Mouse (Mus musculus): Measurements from ENCODE around the gene Zdhhc5.

Gene Zdhhc5

GRCm38 (mm10) chr2:84714811-84715561, at the start of gene Zdhhc5:
Gene Zdhhc5, minus strand, starts transcription at chr2:84715180.
- in situ Hi-C loops (cut with MboI, MseI) = loop anchor here (5.0 kb wide), 1 partner anchor 38 kb away; the partner anchor contains the start of genes Gm28635, Med19 and Tmx2

DNA sequence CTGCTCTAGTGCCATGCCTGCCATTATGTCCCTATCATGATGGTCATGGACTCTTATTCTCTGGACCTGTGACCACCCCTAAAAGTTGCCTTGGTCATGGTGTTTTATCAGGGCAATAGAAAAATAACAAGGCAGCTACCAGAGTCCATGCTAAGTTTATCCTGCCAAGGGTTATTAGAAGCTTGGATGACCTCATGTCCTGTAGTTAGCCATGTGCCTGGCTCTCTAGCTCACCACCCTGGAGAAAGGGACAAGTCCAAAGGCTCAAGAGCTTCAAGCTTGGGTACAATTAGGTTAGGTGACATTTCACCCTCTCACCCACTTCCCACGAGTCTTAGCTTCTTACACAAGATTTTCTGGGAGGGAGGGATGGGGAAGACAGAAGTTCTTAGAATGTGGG, 47.8 kb upstream of the Zdhhc5 start:
- in situ Hi-C loops (cut with MboI, MseI) = no loop called here

DNA sequence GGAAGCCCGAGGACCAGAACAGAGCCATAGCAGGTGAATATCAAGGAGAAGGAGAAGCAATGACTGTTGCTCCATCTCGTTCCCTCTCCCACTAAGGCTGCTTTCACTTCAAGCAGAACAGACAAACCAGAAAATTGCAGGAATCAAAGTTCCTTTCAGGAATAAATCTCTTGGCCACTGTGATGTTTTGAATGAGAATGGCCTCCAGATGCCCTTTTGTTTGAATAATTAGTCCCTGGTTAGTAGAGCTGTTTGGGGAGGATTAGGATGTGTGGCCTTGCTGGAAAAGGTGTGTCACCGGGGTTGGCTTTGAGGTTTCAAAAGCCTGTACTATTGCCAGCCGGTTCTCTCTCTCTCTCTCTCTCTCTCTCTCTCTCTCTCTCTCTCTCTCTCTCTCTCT, 47.3 kb upstream of the Zdhhc5 start:
- in situ Hi-C loops (cut with MboI, MseI) = no loop called here

DNA sequence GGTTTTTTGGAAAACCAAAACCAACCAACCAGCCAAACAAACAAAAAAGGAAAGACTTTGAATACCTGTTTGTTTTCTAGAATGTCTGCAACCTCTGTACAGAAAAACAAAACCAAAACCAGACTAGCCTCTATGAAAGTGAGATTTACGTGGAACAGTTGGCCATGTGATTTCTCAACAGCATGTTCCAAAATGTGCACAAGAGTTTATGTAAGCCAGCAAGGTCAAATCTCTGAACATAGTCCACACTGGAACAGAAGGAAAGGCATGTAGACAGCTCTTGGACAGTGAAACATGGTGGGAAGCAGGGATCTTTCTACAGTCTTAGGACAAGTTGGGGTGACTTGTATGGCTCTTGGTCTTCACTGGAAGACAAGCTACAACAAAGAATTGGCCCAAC, 46.9 kb upstream of the Zdhhc5 start:
- in situ Hi-C loops (cut with MboI, MseI) = no loop called here

DNA sequence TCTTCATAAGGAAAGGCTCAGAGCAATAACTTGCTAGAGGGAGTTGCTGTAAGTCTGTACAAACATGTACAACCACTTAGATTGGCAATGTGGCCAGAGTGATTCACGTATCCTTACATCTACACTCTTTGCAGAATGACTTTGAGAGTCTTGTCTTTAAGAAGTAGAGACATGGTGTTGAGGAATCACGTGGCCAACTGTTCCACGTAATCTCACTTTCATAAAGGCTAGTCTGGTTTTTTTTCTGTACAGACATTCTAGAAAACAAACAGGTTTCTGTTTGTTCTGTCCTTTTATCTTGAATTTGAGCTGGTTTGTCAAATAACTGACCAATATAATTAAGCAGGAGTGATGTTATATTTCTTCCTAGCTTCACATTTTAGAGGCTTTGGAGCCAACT, 46.3 kb upstream of the Zdhhc5 start:
- in situ Hi-C loops (cut with MboI, MseI) = no loop called here

DNA sequence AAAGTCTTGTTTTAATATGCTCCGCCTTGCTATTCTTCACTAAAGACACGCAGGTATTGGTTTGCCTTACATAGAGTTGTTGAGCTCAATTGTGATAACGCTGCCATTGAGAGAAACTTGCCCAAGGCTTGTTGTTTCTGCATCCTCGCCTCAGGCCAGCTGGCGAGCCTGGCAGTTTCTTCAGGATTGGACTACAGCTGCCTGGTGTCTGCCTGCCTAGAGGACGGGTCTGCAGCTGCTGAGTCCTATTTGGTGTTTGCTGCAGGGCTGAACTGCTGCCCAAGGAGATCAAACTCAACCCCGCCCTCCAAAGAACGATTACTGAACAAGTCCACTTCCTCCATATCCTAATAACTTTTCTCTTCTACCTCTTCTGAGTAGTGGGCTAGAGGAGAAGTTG, 45.8 kb upstream of the Zdhhc5 start:
- in situ Hi-C loops (cut with MboI, MseI) = no loop called here

- in situ Hi-C loops (cut with MboI, MseI) = no loop called here
These were observed 43.7 kb upstream of the Zdhhc5 start for GRCm38 (mm10) chr2:84758542-84759127.

DNA sequence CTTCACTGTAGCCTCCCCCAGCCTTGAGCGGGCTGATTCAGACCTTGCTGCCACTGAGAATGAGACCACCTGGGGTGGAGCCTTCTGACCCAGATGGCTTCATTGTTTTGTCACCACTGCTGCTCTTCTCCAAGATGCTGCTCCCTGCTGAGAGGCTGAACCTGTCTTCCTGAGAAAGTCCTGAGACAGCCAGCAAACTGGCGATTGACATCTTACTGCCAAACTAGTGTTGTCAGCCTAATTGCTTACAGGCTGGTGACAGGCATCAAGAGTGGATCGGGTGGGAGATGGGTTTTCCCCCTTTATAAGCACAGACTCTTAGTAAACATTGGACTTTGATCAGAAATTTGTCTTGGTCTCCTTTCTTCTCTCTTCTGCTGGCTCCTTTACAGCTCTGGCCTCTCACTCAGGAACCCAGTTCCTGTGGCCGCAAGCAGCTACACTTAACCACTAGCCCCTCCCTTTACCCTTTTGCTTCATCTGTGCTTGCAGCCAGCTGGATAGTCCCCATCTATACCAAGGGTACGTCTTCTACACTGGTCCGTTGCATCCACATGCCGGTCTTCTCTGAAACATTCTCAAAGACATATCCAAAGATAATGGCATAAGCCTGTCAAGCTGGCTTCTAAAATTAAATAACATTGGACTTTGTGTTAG, 42.2 kb upstream of the Zdhhc5 start:
- in situ Hi-C loops (cut with MboI, MseI) = no loop called here

GRCm38 (mm10) chr2:84756245-84756644, 41.3 kb upstream of the Zdhhc5 start:
- in situ Hi-C loops (cut with MboI, MseI) = no loop called here

DNA sequence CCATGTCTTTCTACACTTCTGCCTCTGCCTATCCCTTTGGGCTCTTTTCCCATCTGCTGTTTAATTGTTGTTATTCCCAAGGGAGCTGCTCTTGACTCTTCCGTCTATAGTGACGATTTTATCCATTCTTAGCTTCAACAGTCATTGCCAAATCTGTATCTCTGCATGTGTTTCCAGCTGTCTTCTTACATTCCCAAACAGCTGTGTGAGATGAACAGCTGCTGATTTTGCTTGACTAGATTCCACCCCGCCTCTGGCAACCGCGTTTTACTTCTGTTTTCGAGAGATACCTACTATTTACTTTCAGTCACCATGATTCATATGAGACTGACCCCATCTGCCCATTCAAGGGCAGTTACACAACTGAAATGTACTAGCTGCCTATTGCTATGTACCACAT, 35.1 kb upstream of the Zdhhc5 start:
- in situ Hi-C loops (cut with MboI, MseI) = no loop called here

DNA sequence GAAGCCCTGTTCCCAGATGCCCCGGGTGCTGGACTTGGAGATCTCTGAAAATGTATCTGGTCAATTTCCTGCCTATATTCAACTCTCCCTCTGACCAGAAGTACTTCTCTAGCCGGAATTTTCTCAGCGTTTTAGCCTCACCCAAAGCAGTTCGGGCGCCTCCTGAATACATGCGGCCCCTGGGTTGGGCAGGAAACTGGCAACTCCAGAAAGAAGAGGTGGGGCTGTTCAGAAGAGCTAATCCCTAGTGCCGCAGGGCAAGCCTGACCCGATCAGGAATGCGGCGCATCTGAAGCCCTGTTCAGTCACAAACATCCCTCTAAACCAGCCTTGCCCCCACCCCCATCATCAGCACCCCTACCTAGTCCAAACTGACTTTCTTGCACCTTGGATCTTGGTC, 29.1 kb upstream of the Zdhhc5 start:
- in situ Hi-C loops (cut with MboI, MseI) = no loop called here

- in situ Hi-C loops (cut with MboI, MseI) = no loop called here
These were observed 28.6 kb upstream of the Zdhhc5 start, which contains the start of gene Gm19426 for GRCm38 (mm10) chr2:84743561-84743960. Gene Gm19426, minus strand, starts transcription at chr2:84743655.

- in situ Hi-C loops (cut with MboI, MseI) = no loop called here
These were observed 27.7 kb upstream of the Zdhhc5 start for GRCm38 (mm10) chr2:84742451-84743283.

DNA sequence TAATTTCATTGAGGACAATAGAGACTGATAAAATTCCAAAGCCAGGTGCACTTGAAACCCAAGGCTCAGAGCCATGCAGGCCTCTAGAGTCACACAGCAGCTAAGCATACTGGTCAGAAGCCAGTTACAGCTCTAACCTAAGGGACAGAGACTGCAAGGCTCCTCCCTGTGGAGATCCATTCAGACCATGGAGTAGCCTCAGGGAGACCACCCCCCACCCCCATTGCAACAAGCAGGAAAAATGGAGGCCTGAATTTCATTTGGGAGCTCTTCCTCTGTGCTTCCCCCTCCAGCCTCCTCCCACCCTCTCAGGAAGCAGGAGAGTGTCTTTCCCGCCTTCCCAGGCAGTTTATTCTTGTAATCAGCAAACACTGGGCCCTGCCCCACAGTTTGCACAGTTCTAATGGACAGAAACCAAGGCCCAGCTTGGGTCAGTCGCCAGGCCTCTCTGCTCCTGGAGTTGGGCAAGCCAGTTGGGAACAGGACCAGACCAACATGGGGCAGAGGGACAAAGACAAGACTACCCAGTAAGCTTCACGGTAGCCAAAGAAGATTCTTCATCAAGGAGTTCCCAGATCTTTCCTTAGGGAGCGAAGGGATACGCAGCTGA, 27.0 kb upstream of the Zdhhc5 start:
- in situ Hi-C loops (cut with MboI, MseI) = no loop called here

DNA sequence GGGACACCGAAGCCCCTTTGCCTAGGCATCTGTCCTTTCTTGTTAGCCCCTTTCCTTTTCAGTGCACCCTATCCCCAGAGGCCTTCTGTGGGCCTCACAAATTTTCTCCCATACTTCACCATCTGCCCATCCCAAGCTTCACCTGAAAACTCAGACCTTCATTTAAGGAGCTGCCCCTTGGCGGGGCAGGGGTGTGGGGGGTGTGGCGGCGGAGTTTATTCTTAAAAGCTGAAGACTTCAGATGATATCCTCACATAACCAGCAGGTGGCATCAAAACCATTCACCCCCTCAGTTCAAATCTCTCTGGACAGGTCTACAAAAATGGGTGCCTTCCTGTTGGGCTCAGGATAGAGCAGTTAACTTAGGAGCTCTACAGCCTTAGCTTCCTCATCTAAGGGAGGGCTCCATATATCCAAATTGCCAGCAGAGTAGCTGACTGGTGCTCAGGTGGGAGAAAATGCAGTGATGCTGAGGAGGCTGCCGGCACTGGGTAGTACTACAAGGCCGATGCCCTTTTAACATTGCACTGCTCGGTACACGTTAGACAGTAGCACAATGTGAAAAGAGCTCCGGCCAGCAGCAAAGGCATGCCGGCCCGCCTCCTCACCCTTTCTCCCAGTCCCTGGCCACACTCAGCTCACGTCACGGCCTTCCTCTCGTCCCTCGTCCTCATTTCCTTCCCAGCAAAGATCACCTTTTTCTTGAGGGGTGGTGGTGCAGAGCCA, 25.8 kb upstream of the Zdhhc5 start:
- in situ Hi-C loops (cut with MboI, MseI) = no loop called here

GRCm38 (mm10) chr2:84738271-84738911, 23.4 kb upstream of the Zdhhc5 start:
- in situ Hi-C loops (cut with MboI, MseI) = no loop called here

- in situ Hi-C loops (cut with MboI, MseI) = no loop called here
These were observed 22.5 kb upstream of the Zdhhc5 start for GRCm38 (mm10) chr2:84737451-84737925.

GRCm38 (mm10) chr2:84736312-84737161, 21.6 kb upstream of the Zdhhc5 start:
- in situ Hi-C loops (cut with MboI, MseI) = no loop called here

GRCm38 (mm10) chr2:84735346-84735920, 20.5 kb upstream of the Zdhhc5 start:
- in situ Hi-C loops (cut with MboI, MseI) = no loop called here
